10 mouse cellular contexts compared by ENCODE assay signal in genomic region chr5:115840946-115841775, GRCm38 (mm10).
"Had no signal": no experiment of that assay in that cellular context is flagged by ENCODE, and none has a peak within 500 bp of the region (broad histone marks: within the 10 kb centered on the region; RNA-seq: fewer than 3 reads in every experiment).

No protein-coding gene starts in this region.

- H3K27ac ChIP-seq: limb, embryonic 15.5 days; liver, embryonic 12.5 days; lung, embryonic 15.5 days; midbrain, embryonic 10.5 days; midbrain, embryonic 15.5 days; neural tube, embryonic 12.5 days had no signal

- H3K4me2 ChIP-seq: limb, embryonic 15.5 days; liver, embryonic 12.5 days; lung, embryonic 15.5 days; midbrain, embryonic 15.5 days; neural tube, embryonic 12.5 days had no signal

- ATAC-seq: liver, embryonic 12.5 days; midbrain, embryonic 15.5 days had no signal

- H3K9me3 ChIP-seq: limb, embryonic 15.5 days; lung, embryonic 15.5 days; midbrain, embryonic 10.5 days; midbrain, embryonic 15.5 days; neural tube, embryonic 12.5 days had no signal

- H3K27me3 ChIP-seq: limb, embryonic 15.5 days; liver, embryonic 12.5 days; lung, embryonic 15.5 days; midbrain, embryonic 15.5 days; neural tube, embryonic 12.5 days had no signal

- H3K4me3 ChIP-seq: limb, embryonic 15.5 days; liver, embryonic 12.5 days; lung, embryonic 15.5 days; midbrain, embryonic 10.5 days; midbrain, embryonic 15.5 days; neural tube, embryonic 12.5 days had no signal

- H3K36me3 ChIP-seq: limb, embryonic 15.5 days; liver, embryonic 12.5 days; lung, embryonic 15.5 days; midbrain, embryonic 15.5 days; neural tube, embryonic 12.5 days had no signal

- DNase-seq: kidney, adult 18-20 months; kidney, postnatal 25 days; layer of hippocampus, postnatal 36 days; right cerebral cortex, postnatal 4 days had no signal

- H3K9ac ChIP-seq: limb, embryonic 15.5 days; liver, embryonic 12.5 days; lung, embryonic 15.5 days; midbrain, embryonic 15.5 days; neural tube, embryonic 12.5 days had no signal
